Mouse (Mus musculus) heart, embryonic 15.5 days (tissue): ENCODE data around the gene Pigb. TPM values are rescaled to one million over a fixed set of nuclear protein-coding genes. Genes with fewer than 3 reads are reported as not detected.

Experiments used
- ATAC-seq: fragments of 200-750 bp; cut with Nextera tagmentation; replicated peaks from 2 replicates; pipeline ENCODE4 v1.8.0; 2017; ENCODE audit warnings: low read depth, moderate TSS enrichment; ENCODE audit not compliant: insufficient number of reproducible peaks, insufficient read depth, low FRiP score
- H3K27ac ChIP-seq: fragments of 300-500 bp; sonication (generic); 2 replicates; pipeline ENCODE4 v1.5.1; 2015; ENCODE audit warnings: mild to moderate bottlenecking, inconsistent platforms
- H3K27me3 ChIP-seq: fragments of 300-500 bp; sonication (generic); 2 replicates; pipeline ENCODE4 v1.6.1; 2015; ENCODE audit warnings: inconsistent platforms
- H3K36me3 ChIP-seq: fragments of 300-500 bp; sonication (generic); 2 replicates; pipeline ENCODE4 v1.6.1; 2015; ENCODE audit warnings: mild to moderate bottlenecking, inconsistent platforms
- H3K4me1 ChIP-seq: fragments of 300-500 bp; sonication (generic); replicated peaks from 2 replicates; pipeline ENCODE4 v1.6.1; 2015; ENCODE audit warnings: inconsistent platforms
- H3K4me2 ChIP-seq: fragments of 300-500 bp; sonication (generic); 2 replicates; pipeline ENCODE4 v1.6.1; 2015; ENCODE audit warnings: inconsistent platforms, mild to moderate bottlenecking, moderate library complexity
- H3K4me3 ChIP-seq: fragments of 300-500 bp; sonication (generic); 2 replicates; pipeline ENCODE4 v1.5.1; 2015; ENCODE audit warnings: mild to moderate bottlenecking, inconsistent platforms
- H3K9ac ChIP-seq: fragments of 300-500 bp; sonication (generic); 2 replicates; pipeline ENCODE4 v1.6.1; 2015; ENCODE audit warnings: mild to moderate bottlenecking, inconsistent platforms
- H3K9me3 ChIP-seq: fragments of 300-500 bp; sonication (generic); replicated peaks from 2 replicates; pipeline ENCODE4 v1.6.1; 2016; ENCODE audit warnings: inconsistent platforms
- WGBS: fragments of 180-500 bp; shearing (Covaris S2); methylation state at CpG from one replicate; pipeline ENCODE4 v1.1.7; 2015; ENCODE audit warnings: mixed read lengths; 5-methylcytosine and 5-hydroxymethylcytosine counted together
- polyA plus RNA-seq: library from polyadenylated mRNA; unstranded; fragments of >200 nt; fragmentation: Nextera tagmentation; extraction: Ambion mirVana; gene quantifications from 2 replicates; pipeline ENCODE4 v1.2.1, GENCODE M21; 2015

Pigb gene
- polyA plus RNA-seq, 1 experiment from 2014 or later: 4.7 TPM

DNA sequence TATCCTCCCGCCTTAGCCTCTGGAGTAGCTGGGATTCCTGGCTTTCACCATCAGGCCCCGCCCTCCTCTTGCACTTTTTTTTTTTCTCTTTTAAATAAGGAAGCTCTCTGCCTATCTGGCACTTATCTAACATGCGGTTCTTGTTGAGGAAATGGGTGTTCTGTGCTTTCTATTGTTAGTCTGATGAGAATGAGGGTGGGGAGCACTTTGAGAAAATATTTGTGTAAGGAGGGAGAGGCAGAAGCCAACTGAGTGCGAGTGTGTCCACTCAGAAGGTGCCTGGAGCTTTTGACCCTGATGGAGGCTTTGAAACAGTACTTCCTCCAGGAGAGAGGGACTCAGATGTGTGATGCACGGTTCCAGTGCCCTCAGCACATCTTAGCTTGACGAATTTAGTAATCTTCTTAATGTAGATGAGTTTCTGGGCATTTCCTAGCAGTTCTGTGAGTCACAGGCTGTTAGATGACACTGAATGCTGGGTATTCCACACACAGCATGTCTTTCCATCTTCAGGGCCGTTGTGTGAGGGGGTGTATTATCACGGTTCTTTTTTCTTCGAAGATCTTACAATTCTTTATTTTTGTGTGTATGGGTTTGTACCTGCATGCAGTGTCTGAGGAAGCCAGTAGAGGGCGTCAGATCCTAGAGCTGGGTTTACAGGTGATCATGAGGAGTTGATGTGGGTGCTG lies 30.9 kb upstream of the Pigb start:
- 54% methylated on average over 10 of the region's 10 CpGs for WGBS
- peak; percentile 37; the same call in 1 of the 2 replicates for ATAC-seq
- H3K27ac ChIP-seq: peak overlapping the region; percentile 32

DNA sequence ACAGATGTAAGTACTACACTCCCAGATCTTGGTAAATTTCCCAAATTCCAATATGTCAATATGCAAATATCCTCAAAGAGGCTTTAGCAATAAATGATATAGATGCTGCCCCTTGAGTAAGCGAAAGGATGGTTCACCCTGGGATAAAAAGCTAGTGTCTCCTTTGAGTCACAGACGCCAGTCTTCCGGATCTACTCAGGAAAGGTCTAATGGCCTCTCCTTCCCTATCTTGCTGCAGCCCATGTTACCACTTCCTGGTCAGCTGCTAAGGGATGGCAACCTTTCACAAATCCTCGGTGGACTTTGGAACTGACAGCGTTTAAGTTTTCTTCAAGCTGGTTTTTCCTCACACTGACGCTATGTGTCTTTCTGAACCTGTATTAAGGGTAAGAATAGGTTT lies 28.5 kb upstream of the Pigb start:
- no peak overlapping the region for H3K4me2 ChIP-seq
- H3K9ac ChIP-seq: no peak overlapping the region
- no peak for ATAC-seq
- H3K4me3 ChIP-seq: no peak overlapping the region
- H3K4me1 ChIP-seq: peaks cover 17% of the 10 kb centered on the region
- peak overlapping the region; percentile 44; the same call in 1 of the 2 replicates for H3K27ac ChIP-seq
- no peaks in the 10 kb centered on the region; the same call in 1 of the 2 replicates for H3K36me3 ChIP-seq
- no peaks in the 10 kb centered on the region for H3K9me3 ChIP-seq
- no peaks in the 10 kb centered on the region for H3K27me3 ChIP-seq
- 67% methylated on average over 6 of the region's 6 CpGs for WGBS

More for the DNA sequence above, 30.9 kb upstream of the Pigb start:
- Histone ChIP-seq H3K4me2 (no peak overlapping the region), H3K4me1 (peaks cover 15% of the 10 kb centered on the region), H3K36me3 (no peaks in the 10 kb centered on the region), H3K9ac (no peak overlapping the region), H3K4me3 (no peak overlapping the region), H3K9me3 (no peaks in the 10 kb centered on the region), H3K27me3 (no peaks in the 10 kb centered on the region)

DNA sequence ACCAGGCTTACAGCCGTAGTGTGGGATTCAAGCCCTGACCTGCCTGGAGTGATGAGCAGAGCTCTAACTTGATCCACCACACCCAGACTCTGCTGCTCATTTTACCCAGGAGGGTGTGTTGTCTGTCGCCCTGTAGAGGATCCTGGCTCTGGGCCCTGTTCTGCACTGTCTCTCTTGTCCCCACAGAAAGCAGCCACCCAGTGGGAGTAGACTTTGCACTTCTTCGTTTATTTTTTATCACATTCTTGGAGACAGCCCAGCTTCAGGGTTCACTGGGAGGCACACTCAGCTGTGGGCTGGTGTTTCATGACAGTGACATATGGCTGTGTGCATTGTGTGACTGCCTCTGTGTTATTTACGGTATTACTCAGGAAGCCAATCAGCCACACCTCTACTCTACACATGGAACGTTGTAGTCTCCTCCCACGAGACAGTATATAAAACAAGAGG lies 28.1 kb upstream of the Pigb start:
- no peak overlapping the region for H3K9ac ChIP-seq
- H3K36me3 ChIP-seq: no peaks in the 10 kb centered on the region; the same call in 1 of the 2 replicates
- no peaks in the 10 kb centered on the region for H3K27me3 ChIP-seq
- no peaks in the 10 kb centered on the region for H3K9me3 ChIP-seq
- peak overlapping the region; percentile 51; the same call in 1 of the 2 replicates for H3K4me2 ChIP-seq
- peak overlapping the region; percentile 44 for H3K27ac ChIP-seq
- peak; percentile 56 for ATAC-seq
- peaks cover 19% of the 10 kb centered on the region for H3K4me1 ChIP-seq
- WGBS: 20% methylated on average over 6 of the region's 6 CpGs
- H3K4me3 ChIP-seq: no peak overlapping the region

DNA sequence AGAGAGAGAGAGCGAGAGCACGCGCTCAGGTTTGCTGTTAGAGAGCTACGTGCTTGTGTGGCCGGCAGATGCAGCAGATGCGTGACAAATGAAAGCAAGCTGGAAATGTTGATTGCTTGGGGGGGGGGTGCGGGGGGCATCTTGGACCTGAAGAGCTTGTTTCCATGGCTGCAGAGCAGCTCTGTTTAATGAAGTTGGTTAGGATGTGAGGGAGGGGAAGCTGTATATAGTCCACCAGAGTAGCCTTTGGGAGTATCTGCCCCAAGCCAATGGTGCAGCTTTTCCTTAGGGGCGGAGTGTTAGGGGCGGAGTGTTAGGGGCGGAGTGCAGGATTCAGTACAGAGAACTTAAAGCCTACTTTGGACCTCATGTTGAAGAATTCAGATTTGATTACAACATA lies 26.9 kb upstream of the Pigb start:
- ATAC-seq: no peak; the same call in 1 of the 2 replicates
- 25% methylated on average over 10 of the region's 10 CpGs for WGBS
- Histone ChIP-seq H3K27me3 (no peaks in the 10 kb centered on the region), H3K9me3 (no peaks in the 10 kb centered on the region), H3K27ac (no peak overlapping the region), H3K36me3 (no peaks in the 10 kb centered on the region; the same call in 1 of the 2 replicates), H3K4me2 (peak overlapping the region; percentile 51), H3K9ac (no peak overlapping the region), H3K4me3 (peak overlapping the region; percentile 17; the same call in 1 of the 2 replicates), H3K4me1 (peaks cover 19% of the 10 kb centered on the region)

DNA sequence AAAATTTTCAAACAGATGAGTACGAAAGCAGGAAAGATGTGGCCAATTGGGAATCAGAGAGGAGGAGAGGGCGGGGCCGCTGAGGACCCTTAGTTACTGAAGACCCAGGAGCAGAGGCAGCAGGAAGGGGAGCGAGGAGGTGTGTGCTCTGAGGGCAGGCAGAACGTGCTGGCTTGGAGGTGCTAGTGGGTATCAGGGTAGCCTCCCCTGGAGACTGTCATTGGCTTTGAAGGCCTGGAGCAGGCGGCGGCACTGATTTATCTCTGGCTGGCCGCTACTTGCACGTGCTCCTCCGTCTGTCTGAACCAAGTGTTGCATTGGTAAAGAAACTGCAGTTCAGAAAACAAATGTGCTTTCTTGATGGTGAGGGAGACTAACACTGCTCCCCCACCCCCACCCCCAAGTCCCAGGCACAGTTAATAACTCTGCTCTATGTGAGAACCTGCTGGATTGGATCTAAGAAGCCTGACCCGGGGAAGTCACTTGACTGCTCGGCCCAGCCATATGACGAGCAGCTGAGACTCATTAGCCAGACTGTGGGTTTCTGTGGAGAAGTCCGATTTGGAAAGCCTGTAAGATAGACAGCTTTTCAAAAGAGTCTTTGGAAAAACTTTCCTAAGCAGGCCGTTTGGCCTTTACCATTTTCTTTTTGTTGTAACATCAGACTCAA lies 23.6 kb upstream of the Pigb start:
- Histone ChIP-seq H3K4me3 (no peak overlapping the region), H3K4me2 (peak overlapping the region; percentile 36)
- ATAC-seq: no peak; the same call in 1 of the 2 replicates

DNA sequence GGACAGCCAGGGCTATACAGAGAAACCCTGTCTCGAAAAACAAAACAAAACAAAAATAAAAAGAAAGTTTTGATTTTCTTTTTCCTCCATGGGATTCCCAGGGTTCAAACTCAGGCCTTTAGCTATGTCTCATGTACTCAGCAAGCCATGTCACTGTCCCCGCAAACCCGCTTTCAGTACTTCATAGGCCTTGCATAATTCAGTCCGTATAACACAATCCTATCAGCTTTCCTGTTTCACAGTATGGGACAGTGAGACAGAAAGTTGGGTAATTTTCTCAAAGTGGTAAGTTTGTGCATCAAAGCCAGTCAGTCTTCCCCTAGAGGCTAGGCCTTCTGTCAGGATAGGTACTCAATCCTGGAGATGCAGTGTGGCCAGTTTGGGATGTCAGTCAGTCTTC lies 19.0 kb upstream of the Pigb start:
- ATAC-seq: no peak
- H3K27me3 ChIP-seq: no peaks in the 10 kb centered on the region
- WGBS: 82% methylated on average over 4 of the region's 4 CpGs
- H3K36me3 ChIP-seq: no peaks in the 10 kb centered on the region
- H3K4me2 ChIP-seq: no peak overlapping the region
- H3K4me3 ChIP-seq: no peak overlapping the region
- H3K27ac ChIP-seq: no peak overlapping the region
- peaks cover 3% of the 10 kb centered on the region for H3K4me1 ChIP-seq
- no peak overlapping the region for H3K9ac ChIP-seq
- H3K9me3 ChIP-seq: no peaks in the 10 kb centered on the region

More for the DNA sequence above, 23.6 kb upstream of the Pigb start:
- Histone ChIP-seq H3K4me1 (peaks cover 19% of the 10 kb centered on the region), H3K9ac (no peak overlapping the region), H3K27me3 (no peaks in the 10 kb centered on the region), H3K36me3 (no peaks in the 10 kb centered on the region; the same call in 1 of the 2 replicates), H3K9me3 (no peaks in the 10 kb centered on the region), H3K27ac (no peak overlapping the region)
- WGBS: 28% methylated on average over 15 of the region's 15 CpGs

DNA sequence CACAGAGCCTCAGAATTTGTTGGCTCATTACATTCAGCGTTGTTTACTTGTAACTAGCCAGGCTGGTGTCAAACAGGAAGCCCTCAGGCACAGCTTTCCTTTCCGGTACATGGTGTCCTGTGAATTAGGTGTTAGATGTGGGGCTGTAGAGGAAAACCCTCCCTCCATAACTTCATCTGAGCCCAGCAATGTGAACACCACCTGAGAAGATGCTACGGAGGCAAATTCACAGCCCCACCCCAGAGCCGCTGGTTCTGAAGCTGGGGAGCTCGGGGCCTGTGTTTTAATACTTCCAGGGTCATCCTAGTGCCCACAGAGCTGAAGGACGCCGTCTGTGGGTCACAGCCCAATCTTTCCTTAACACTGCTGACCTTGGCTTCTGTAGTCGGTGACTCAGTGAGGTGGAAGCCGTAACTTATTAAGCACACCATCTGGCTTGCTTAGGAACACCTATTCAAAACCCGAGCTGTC lies 15.3 kb upstream of the Pigb start:
- ATAC-seq: no peak
- Histone ChIP-seq H3K9me3 (no peaks in the 10 kb centered on the region), H3K4me2 (no peak overlapping the region), H3K4me3 (no peak overlapping the region), H3K4me1 (no peaks in the 10 kb centered on the region), H3K9ac (no peak overlapping the region), H3K36me3 (no peaks in the 10 kb centered on the region), H3K27ac (no peak overlapping the region), H3K27me3 (no peaks in the 10 kb centered on the region)
- WGBS: 56% methylated on average over 10 of the region's 10 CpGs

DNA sequence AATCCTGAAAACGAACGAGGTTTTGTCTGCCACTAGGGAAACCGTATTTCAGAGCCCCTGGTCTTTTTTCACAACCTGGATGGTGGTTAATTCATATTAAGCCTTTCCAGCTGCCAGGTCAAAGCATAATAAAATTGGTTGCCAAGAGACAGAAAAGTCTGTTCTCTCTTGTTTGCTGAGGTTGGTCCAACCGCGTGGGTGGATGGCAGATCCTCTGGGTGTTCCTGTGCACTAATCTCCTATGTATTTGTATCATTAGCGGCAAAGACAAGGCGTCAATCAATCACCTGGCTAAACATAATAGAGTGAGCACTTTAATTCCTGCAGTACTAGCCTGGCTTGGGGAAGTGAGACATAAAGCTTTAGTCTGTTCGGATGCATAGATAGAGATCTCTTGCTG lies 10.4 kb upstream of the Pigb start:
- ATAC-seq: no peak
- no peaks in the 10 kb centered on the region for H3K27me3 ChIP-seq
- H3K9me3 ChIP-seq: no peaks in the 10 kb centered on the region

DNA sequence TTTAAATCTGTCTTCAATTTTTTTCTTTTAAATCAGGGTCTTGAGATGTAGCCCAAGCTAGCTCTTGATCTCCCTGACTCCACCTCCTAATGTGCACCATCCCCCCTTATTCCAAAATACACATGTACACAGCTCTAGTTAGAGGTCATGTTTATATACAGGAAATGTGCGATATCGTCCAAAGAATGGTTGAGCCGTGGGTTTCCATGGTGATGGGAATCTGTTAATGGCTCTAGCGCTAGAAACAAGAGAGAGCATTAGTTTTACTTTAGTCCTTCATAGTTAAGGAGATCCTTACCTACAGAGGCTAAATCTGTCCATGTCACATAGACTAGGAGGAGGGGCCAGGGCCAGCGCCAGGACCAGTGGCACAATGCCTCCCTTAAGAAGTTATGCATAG lies 9.7 kb upstream of the Pigb start:
- no peak for ATAC-seq
- no peak overlapping the region for H3K4me2 ChIP-seq
- no peak overlapping the region for H3K9ac ChIP-seq
- no peaks in the 10 kb centered on the region for H3K9me3 ChIP-seq
- no peak overlapping the region for H3K4me3 ChIP-seq
- H3K27me3 ChIP-seq: no peaks in the 10 kb centered on the region
- H3K4me1 ChIP-seq: peaks cover 11% of the 10 kb centered on the region; the same call in 1 of the 2 replicates
- no peaks in the 10 kb centered on the region for H3K36me3 ChIP-seq
- no peak overlapping the region for H3K27ac ChIP-seq
- WGBS: 55% methylated on average over 5 of the region's 5 CpGs

More for the DNA sequence above, 10.4 kb upstream of the Pigb start:
- H3K4me1 ChIP-seq: 0 out of 2 replicates have a peak, but pooled peaks cover 3% of the 10 kb centered on the region
- H3K36me3 ChIP-seq: no peaks in the 10 kb centered on the region
- no peak overlapping the region for H3K9ac ChIP-seq
- no peak overlapping the region for H3K4me3 ChIP-seq
- 67% methylated on average over 8 of the region's 8 CpGs for WGBS
- H3K27ac ChIP-seq: no peak overlapping the region
- no peak overlapping the region for H3K4me2 ChIP-seq

DNA sequence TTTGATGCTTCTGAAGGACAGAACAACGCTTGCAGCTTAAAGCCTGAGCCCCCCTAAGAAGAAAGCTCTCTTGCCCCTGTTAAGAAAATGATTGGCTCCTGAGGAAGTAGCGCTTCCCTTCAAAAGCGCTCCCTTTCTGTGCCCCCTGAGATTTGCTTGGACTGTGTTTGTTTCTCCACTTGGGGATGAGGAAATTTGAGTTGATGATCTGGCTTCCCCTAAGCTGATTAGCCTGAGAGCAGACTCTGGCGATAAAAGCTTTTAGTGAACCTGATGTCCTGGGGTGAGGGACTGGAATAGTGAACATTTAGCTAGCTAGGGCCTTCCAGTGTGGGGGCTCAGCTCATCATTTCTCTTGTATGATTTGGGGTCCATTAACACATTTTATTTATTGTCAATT lies 8.7 kb upstream of the Pigb start:
- H3K4me1 ChIP-seq: peaks cover 17% of the 10 kb centered on the region
- H3K4me2 ChIP-seq: no peak overlapping the region
- no peaks in the 10 kb centered on the region for H3K9me3 ChIP-seq
- no peak overlapping the region for H3K27ac ChIP-seq
- no peak overlapping the region for H3K4me3 ChIP-seq
- WGBS: 18% methylated on average over 4 of the region's 4 CpGs
- no peaks in the 10 kb centered on the region for H3K36me3 ChIP-seq
- no peaks in the 10 kb centered on the region for H3K27me3 ChIP-seq
- no peak overlapping the region for H3K9ac ChIP-seq
- ATAC-seq: no peak

DNA sequence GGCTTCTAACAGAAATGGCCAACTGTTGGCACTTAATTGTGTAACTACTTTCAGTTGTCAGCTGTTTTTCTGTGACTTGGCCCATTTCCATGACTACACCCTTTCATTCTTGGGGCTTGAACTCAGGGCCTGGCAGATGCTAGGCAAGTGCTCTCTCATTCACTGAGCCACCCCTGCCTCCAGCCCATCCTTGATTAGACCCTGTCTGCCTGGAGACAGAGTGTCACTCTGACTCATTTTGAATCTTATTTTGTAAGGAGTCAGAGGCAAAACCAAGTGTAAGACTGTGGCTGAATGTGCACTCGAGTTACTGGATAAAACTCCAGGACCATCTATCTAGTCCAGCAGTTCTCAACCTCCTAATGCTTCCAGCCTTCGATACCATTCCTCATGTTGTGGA lies 7.7 kb upstream of the Pigb start:
- 84% methylated on average over 2 of the region's 2 CpGs for WGBS
- no peak overlapping the region for H3K4me3 ChIP-seq
- no peak overlapping the region for H3K9ac ChIP-seq
- ATAC-seq: no peak
- H3K4me2 ChIP-seq: no peak overlapping the region
- H3K4me1 ChIP-seq: peaks cover 19% of the 10 kb centered on the region
- no peaks in the 10 kb centered on the region for H3K36me3 ChIP-seq
- H3K27ac ChIP-seq: no peak overlapping the region
- H3K9me3 ChIP-seq: no peaks in the 10 kb centered on the region
- H3K27me3 ChIP-seq: no peaks in the 10 kb centered on the region
